Mouse (Mus musculus) forebrain, embryonic 16.5 days (tissue): ENCODE measurements around the gene Pcbp3. TPM values are rescaled to one million over a fixed set of nuclear protein-coding genes. Genes with fewer than 3 reads are reported as not detected.
A peak's percentile ranks its signal among the peaks of the same experiment; 100 is the strongest.

Experiments used
- ATAC-seq: fragments of 200-750 bp; cut with Nextera tagmentation; 2 replicates; pipeline ENCODE4 v1.8.0; 2017; ENCODE audit warnings: mild to moderate bottlenecking, moderate library complexity
- H3K27ac ChIP-seq: fragments of 300-500 bp; sonication (generic); 2 replicates; pipeline ENCODE4 v1.5.1; 2014; ENCODE audit warnings: low read length, control low read depth
- H3K27me3 ChIP-seq: fragments of 300-500 bp; sonication (generic); replicated peaks from 2 replicates; pipeline ENCODE4 v1.6.1; 2014; ENCODE audit warnings: low read length; ENCODE audit not compliant: control insufficient read depth, insufficient read depth
- H3K36me3 ChIP-seq: fragments of 300-500 bp; sonication (generic); 2 replicates; pipeline ENCODE4 v1.6.1; 2014; ENCODE audit not compliant: control insufficient read depth, insufficient read depth
- H3K4me1 ChIP-seq: fragments of 300-500 bp; sonication (generic); replicated peaks from 2 replicates; pipeline ENCODE4 v1.6.1; 2014; ENCODE audit warnings: low read length; ENCODE audit not compliant: control insufficient read depth, insufficient read depth
- H3K4me2 ChIP-seq: fragments of 300-500 bp; sonication (generic); 2 replicates; pipeline ENCODE4 v1.6.1; 2014; ENCODE audit warnings: mild to moderate bottlenecking, low read length, control low read depth
- H3K4me3 ChIP-seq: fragments of 300-500 bp; sonication (generic); replicated peaks from 2 replicates; pipeline ENCODE4 v1.5.1; 2014; ENCODE audit warnings: mild to moderate bottlenecking, low read length, control low read depth
- H3K9ac ChIP-seq: fragments of 300-500 bp; sonication (generic); replicated peaks from 2 replicates; pipeline ENCODE4 v1.6.1; 2014; ENCODE audit warnings: low read depth, low read length, control low read depth
- H3K9me3 ChIP-seq: fragments of 300-500 bp; sonication (generic); 2 replicates; pipeline ENCODE4 v1.6.1; 2016; ENCODE audit warnings: low read length; ENCODE audit not compliant: control insufficient read depth
- WGBS: fragments of 180-500 bp; shearing (Covaris S2); extraction: QIAGEN DNeasy Blood & Tissue Kit; methylation state at CpG from one replicate; pipeline ENCODE4 v1.1.7; 2014; 5-methylcytosine and 5-hydroxymethylcytosine counted together
- polyA plus RNA-seq: library from polyadenylated mRNA; unstranded; fragments of >200 nt; fragmentation: Nextera tagmentation; extraction: Ambion mirVana; gene quantifications from 2 replicates; pipeline ENCODE4 v1.2.1, GENCODE M21; 2015

The Pcbp3 gene
- polyA plus RNA-seq, 1 experiment from 2014 or later = 64.2 TPM

DNA sequence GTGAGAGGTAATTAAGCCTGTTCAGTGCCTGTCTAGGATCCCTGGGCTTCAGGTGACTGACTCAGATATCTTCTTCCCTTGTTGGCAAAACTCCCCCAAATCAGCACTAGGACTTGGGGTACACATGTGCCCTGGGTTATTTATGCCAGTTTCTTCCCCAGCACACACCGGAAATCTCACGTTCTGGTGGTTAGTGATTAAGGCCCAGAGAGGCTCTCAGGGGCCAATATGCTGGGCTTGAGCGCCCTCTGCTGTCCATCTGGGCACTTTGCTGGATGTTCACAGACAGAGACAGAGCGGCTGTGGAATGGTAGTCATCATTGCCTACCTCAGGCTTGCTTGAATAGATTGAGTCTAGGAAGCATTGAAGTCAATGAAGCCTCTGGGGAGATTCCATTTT, 226.7 kb downstream of the Pcbp3 start:
- Histone ChIP-seq H3K4me1 (peaks cover 5% of the 10 kb centered on the region), H3K36me3 (no peaks in the 10 kb centered on the region), H3K4me3 (no peak overlapping the region), H3K27ac (no peak overlapping the region), H3K9me3 (no peaks in the 10 kb centered on the region), H3K27me3 (no peaks in the 10 kb centered on the region), H3K9ac (no peak overlapping the region), H3K4me2 (no peak overlapping the region)
- 1% methylated on average over 4 of the region's 4 CpGs for WGBS
- peak; percentile 84 for ATAC-seq

DNA sequence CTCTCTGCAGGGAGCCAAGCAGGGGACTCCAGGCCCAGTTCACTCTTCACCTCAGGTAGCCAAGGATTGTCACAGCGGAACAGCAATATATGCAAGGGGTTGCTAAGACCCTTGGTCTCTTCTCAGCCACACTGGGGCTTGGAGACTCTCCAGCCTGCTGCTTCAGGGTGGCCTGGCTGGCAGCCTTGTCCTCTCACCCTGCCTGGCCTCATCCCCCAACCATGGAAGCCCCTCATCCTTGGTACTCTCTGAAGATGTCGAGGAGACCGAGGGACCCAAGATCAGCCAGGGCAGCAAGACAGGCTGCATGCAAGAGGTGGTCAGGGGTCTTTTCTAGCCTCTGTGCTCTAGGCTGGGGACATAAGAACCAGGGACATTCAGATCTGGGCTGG, 228.0 kb downstream of the Pcbp3 start:
- Histone ChIP-seq H3K27me3 (no peaks in the 10 kb centered on the region), H3K36me3 (no peaks in the 10 kb centered on the region), H3K9me3 (no peaks in the 10 kb centered on the region), H3K4me2 (peak overlapping the region; percentile 25), H3K9ac (no peak overlapping the region), H3K27ac (no peak overlapping the region), H3K4me1 (peaks cover 5% of the 10 kb centered on the region), H3K4me3 (no peak overlapping the region)
- peak; percentile 31 for ATAC-seq
- 39% methylated on average over 3 of the region's 3 CpGs for WGBS

DNA sequence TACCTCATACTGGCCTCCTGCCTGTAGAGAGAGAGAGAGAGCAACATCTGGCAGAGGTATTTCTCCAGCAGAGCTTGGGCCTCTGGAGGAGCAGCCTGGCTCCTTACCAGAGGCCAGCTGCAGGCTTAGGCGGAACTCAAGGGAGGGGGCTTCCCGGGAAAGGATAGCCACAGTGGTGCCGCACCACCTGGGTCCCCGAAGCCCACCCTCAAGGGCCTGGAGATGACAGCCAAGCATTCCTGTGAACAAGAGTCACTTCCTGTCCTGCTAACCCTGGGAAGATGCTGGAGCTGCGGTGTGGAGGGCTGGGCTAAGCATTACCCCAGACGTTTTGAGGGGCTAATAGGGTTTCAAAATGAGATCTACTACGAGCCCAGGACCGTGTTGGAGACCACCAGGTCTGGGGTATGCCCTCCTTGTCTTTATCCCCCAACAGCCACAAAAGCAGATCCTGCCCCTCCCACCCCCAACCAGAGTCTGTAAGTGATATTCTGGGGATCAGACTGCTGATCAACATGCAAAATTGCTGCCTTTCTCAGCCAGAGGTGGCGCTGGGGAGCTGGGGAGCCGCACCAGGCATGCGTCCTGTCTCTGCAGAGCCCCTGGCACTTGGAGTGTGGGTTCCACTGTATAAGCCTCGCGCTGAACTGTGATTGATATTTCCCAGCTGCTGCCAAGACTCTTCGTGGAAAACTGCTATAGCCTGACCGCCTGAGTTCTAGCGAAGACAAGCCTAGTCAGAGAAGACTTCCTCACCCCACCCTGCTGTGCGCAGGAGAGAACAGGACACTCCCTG, 228.6 kb downstream of the Pcbp3 start:
- 13% methylated on average over 17 of the region's 17 CpGs for WGBS
- H3K27me3 ChIP-seq = no peaks in the 10 kb centered on the region
- no peak overlapping the region for H3K27ac ChIP-seq

DNA sequence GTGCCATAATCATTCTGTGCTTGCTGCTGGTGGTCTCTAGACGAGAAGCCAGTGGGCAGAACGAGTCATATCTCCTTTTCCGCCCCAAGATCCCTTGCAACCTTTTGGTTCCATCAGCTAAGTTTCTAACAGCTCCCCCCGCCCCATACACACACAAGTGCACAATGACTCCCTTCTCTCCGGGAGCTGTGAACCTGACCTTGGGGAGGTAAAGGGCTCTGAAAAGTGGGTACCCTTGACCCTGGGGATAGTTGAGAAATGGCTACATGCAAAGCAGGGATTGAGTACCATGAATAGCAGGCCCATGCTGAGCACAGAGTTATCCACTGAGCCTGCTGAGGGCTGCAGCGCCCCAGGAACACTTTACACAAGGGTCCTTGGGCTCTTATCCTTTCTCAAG, 229.3 kb downstream of the Pcbp3 start:
- Histone ChIP-seq H3K9ac (no peak overlapping the region), H3K27ac (no peak overlapping the region)

More for the DNA sequence above, 228.6 kb downstream of the Pcbp3 start:
- ATAC-seq = peak; percentile 65
- Histone ChIP-seq H3K4me3 (no peak overlapping the region), H3K9me3 (no peaks in the 10 kb centered on the region), H3K36me3 (no peaks in the 10 kb centered on the region), H3K4me1 (peaks cover 7% of the 10 kb centered on the region), H3K9ac (no peak overlapping the region), H3K4me2 (peak overlapping the region; percentile 25)

DNA sequence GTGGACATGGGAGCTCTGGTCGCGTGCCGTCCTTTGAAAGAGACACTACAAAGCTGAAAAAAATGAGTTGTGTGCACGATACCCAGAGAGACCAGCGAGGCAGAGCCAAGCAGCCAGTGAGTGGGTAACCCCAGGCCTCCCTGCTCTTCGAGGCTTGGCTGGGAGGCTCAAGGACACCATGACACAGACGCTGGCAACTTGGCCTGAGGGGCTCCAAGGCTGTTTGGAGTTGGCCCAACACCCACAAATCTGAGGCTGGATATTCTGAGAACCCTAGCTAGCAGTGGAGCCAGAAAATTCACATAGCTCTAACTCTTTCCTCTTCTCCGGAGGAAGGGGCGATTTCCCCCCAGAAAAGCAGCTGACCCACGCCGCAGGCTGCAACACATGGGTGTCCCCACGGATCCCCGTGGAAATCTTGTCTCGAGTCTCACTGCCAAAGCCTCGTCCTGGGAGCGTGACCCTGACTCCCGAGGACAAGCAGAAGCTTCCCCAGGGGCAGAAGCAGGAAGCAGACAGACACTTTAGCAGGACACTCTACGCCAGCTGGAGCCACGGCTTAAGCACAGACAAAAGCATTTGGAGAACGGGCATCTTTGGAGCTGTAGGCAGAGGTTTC, 230.0 kb downstream of the Pcbp3 start:
- Histone ChIP-seq H3K4me2 (no peak overlapping the region), H3K36me3 (no peaks in the 10 kb centered on the region), H3K27me3 (no peaks in the 10 kb centered on the region), H3K9ac (no peak overlapping the region), H3K27ac (no peak overlapping the region), H3K4me1 (peaks cover 7% of the 10 kb centered on the region), H3K9me3 (no peaks in the 10 kb centered on the region), H3K4me3 (no peak overlapping the region)
- WGBS = 69% methylated on average over 20 of the region's 20 CpGs
- ATAC-seq = no peak

More for the DNA sequence above, 229.3 kb downstream of the Pcbp3 start:
- H3K4me3 ChIP-seq = no peak overlapping the region
- no peaks in the 10 kb centered on the region for H3K9me3 ChIP-seq
- ATAC-seq = no peak
- H3K27me3 ChIP-seq = no peaks in the 10 kb centered on the region
- H3K36me3 ChIP-seq = no peaks in the 10 kb centered on the region
- 76% methylated on average over 6 of the region's 6 CpGs for WGBS
- H3K4me1 ChIP-seq = peaks cover 7% of the 10 kb centered on the region
- H3K4me2 ChIP-seq = no peak overlapping the region

DNA sequence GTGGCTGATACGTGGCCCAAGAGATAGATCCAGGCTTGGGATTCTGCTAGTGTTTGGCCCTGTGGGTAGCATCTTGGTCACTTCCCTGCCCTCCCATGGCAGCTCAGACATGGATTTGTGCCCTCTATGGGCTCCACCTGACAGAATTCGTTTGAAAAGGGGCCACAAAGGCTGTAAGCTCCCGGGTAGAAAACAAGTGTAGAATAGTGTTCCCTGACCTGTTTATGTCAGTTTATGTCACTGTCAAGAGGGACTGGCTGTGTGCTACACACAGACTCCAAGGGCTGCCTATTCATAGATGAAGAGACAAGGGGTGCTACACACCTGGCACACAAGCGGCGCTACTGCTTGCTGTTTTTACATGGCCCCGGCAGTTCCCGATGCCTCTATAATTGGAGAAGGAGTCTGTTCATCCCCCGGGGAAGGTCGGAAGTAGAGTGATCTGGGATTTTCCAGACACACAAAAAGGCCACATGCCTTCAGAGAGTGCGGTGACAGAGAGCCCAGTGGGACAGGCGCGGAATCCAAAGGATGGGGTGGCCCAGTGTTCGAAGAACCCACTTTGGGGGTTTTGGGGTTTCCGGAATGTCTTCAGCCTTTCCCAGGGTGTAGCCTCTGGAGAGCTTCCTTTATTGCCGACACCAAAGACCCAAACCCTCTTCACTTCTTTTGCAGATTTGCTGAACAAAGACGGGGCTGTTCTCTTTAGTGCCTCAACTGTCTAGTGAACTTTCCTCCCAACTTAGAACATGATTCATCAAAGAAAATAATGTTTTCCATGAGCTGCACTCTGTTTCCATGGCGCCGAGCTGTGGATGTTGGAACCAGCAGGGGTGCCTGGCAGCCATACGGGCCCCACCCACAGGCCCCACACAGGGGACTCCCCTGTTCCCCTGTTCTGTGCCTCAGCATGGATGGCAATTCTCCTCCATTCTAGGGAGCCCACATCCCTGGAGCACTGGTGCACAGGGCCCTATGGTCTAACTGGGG, 231.8 kb downstream of the Pcbp3 start:
- Histone ChIP-seq H3K27ac (no peak overlapping the region), H3K9me3 (no peaks in the 10 kb centered on the region), H3K4me2 (no peak overlapping the region), H3K36me3 (no peaks in the 10 kb centered on the region), H3K27me3 (no peaks in the 10 kb centered on the region), H3K9ac (no peak overlapping the region), H3K4me1 (peaks cover 7% of the 10 kb centered on the region), H3K4me3 (no peak overlapping the region)
- ATAC-seq = no peak
- 80% methylated on average over 19 of the region's 19 CpGs for WGBS

DNA sequence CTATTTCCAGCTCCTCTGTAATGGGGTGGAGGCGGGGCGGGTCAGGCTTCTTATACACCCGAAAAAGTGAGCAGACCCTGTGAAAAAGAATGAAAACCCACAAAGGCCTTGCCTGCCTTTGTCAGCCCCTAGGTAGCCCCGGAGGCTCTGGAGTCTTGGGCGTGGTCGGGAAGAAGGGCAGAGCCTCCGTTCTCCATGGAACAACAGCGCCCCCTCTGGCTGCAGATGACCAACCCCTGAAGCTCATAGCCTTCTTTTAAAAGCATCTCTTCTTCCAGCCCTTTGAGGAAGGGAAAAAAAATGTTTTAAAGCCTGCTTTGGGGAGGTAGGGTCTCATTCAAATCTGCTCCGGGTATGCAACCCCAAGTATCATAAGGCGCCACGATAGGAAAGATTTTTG, 233.3 kb downstream of the Pcbp3 start:
- H3K36me3 ChIP-seq = no peaks in the 10 kb centered on the region
- H3K4me1 ChIP-seq = peaks cover 7% of the 10 kb centered on the region
- H3K9me3 ChIP-seq = no peaks in the 10 kb centered on the region
- H3K27me3 ChIP-seq = no peaks in the 10 kb centered on the region
- H3K9ac ChIP-seq = no peak overlapping the region
- H3K4me3 ChIP-seq = no peak overlapping the region
- 13% methylated on average over 11 of the region's 11 CpGs for WGBS
- peak overlapping the region; percentile 16; the same call in 1 of the 2 replicates for H3K4me2 ChIP-seq
- no peak overlapping the region for H3K27ac ChIP-seq
- ATAC-seq = no peak

DNA sequence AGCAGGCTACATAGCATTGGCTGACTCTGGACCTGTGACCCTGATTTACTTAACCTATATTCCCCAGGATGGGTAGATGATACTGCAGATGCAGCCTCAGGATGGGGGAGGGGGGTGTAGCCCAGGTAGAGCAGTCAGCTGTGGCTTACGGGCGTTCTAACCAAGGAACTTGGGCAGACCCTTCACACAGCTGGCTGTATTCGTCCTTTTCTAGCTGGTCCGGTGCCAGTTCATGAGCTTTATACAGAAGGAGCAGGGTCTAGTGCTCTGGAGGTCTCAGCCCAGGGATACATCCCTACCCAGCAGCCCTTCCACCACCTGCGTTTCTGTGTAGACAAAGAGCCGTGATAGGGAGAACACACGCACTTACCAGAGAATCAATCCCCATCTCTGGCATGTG, 234.4 kb downstream of the Pcbp3 start:
- no peak for ATAC-seq
- no peaks in the 10 kb centered on the region for H3K36me3 ChIP-seq
- no peak overlapping the region for H3K4me2 ChIP-seq
- 87% methylated on average over 7 of the region's 7 CpGs for WGBS
- H3K27me3 ChIP-seq = no peaks in the 10 kb centered on the region
- no peak overlapping the region for H3K4me3 ChIP-seq
- no peak overlapping the region for H3K27ac ChIP-seq
- H3K9ac ChIP-seq = no peak overlapping the region
- no peaks in the 10 kb centered on the region for H3K9me3 ChIP-seq
- H3K4me1 ChIP-seq = 0 out of 2 replicates have a peak, but pooled peaks cover 2% of the 10 kb centered on the region

DNA sequence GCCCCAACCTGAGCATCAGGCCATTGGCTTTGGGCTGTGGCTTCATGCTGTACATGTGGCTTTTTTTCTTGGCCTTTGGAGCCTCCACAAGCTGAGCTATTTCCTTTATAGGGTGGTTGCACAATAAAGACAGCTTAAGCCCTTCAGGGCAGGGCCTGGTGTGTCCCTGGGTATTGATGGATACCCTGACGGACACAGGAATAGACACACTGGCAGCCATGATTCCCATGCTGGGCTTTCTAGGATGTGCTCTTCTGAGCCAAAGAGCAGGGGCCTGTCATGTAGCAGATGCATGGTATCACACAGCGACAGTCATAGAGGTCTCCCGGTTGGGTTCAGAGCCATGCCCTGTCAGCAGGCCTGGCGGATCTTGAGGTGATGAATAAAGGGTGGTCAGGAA, 234.8 kb downstream of the Pcbp3 start:
- H3K27ac ChIP-seq = no peak overlapping the region
- 92% methylated on average over 4 of the region's 4 CpGs for WGBS
- 0 out of 2 replicates have a peak, but pooled peaks cover 2% of the 10 kb centered on the region for H3K4me1 ChIP-seq
- no peaks in the 10 kb centered on the region for H3K27me3 ChIP-seq
- H3K4me3 ChIP-seq = no peak overlapping the region
- no peak overlapping the region for H3K4me2 ChIP-seq
- no peaks in the 10 kb centered on the region for H3K36me3 ChIP-seq
- H3K9me3 ChIP-seq = no peaks in the 10 kb centered on the region
- ATAC-seq = no peak
- H3K9ac ChIP-seq = no peak overlapping the region
